Mouse (Mus musculus): ENCODE data around the gene Hdac1. TPM values are rescaled to one million over a fixed set of nuclear protein-coding genes. Genes with fewer than 3 reads are reported as not detected.

The Hdac1 gene
- polyA plus RNA-seq, 1 experiment, result 123 TPM

DNA sequence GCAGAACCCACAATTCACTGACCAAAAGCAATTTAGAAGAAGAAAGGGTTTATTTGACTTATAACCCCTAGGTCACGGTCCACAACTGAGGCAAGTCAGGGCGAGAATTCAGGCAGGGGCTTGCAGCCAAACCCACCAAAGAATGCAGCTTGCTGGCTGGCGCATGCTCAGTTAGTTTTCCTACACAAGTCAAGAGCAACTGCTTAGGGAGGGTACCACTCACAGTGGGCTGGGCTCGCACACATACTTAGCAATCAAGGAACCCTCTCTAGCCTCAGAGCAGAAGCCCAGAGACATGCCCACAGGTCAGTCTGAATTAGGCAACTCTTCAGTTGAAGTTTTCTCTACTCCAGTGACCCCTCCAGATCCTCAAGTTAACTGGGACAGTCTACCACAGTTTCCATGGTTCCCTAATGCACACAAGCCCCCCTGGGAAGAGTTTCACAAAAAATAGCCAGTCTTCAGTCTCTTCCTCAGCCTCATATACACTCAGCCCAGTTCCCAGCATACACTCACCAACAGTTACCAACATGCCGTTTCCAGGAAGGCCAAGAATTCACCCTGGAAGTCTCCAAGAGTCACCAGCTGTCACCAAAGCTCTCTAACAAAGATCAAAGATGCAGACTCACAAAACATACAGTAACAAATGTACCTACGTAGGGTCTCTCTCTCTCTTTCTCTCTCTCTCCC, 31.6 kb downstream of the Hdac1 start:
- TF ChIP-seq CTCF (IDR thresholded peaks at IDR 0.05; ENCODE audit: control insufficient read depth, insufficient read depth, insufficient replicate concordance, low read depth, low read length) (no peak), POLR2A (IDR thresholded peaks at IDR 0.05; ENCODE audit: control insufficient read depth, low read depth, low read length) (no peak)
- Histone ChIP-seq H3K27ac (ENCODE audit: control insufficient read depth, insufficient read depth, low read depth, low read length) (peak overlapping the region; percentile 55; the same call in 1 of the 2 replicates), H3K27me3 (ENCODE audit: control insufficient read depth, insufficient read depth, low read length) (no peaks in the 10 kb centered on the region), H3K4me1 (ENCODE audit: control insufficient read depth, insufficient read depth, low read length) (peaks cover 17% of the 10 kb centered on the region), H3K4me3 (ENCODE audit: control insufficient read depth, low read depth, low read length) (no peak overlapping the region), H3K36me3 (ENCODE audit: control insufficient read depth, insufficient read depth, low read length) (no peaks in the 10 kb centered on the region)

DNA sequence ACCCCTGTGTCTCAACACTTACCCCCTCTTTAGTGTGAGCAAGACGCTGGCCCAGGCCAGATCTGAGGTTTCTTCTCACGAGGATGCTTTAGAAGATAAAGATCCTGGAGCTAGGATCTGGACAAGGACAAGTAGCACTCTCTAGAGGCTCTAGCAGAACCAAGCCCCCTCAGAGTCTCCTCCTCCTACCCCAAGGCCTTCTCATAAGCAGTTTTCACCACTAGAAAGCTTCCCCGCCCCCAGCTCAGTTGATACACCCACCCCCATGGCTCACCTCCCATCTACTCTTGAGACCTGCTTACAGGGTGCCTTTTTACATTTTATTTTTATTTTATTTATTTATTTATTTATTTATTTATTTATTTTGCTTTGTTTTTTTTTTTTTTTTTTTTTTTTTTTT, 32.9 kb downstream of the Hdac1 start:
- peak overlapping the region; percentile 9; the same call in 1 of the 2 replicates for H3K27ac ChIP-seq (ENCODE audit: control insufficient read depth, insufficient read depth, low read depth, low read length)
- peaks cover 17% of the 10 kb centered on the region for H3K4me1 ChIP-seq (ENCODE audit: control insufficient read depth, insufficient read depth, low read length)

DNA sequence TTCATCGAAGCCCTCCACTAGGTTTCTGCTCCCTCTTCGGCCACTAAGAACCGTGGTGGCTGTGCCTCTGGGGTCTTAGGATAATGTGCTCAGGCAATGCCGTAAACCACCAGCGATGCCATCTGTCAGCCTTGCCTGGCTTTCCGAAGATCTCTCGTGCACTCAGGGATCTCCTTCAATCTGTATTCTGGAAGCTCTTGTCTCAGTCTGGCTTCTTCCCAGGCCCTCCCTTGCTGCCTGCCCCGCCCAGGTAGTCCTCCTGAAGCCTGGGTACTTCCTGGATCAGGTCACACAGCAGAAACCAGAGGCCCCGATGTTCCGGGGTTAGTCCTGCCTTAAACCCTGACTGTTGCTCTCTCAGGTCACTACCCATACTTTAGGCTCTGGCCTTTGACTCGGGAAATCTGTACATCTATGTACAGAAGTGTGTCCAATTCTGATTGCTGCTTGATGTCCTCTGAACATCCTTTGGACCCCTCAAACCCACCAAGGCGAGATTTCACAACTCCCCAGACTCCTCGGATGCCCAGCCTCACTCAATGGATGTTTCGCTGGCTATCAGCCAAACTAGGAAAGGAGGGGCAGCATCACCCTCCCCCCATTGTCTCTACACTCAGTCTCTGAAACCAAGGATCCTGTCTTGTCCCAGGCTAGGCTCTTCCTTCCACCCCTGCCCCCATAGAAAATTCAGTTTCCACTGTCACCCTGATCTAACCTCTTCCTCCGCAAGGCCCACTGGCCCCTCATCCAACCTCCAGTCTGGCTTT, 33.5 kb downstream of the Hdac1 start:
- Histone ChIP-seq H3K4me3 (ENCODE audit: control insufficient read depth, low read depth, low read length) (no peak overlapping the region), H3K4me1 (ENCODE audit: control insufficient read depth, insufficient read depth, low read length) (peaks cover 16% of the 10 kb centered on the region)

More for the DNA sequence above, 32.9 kb downstream of the Hdac1 start:
- Histone ChIP-seq H3K36me3 (ENCODE audit: control insufficient read depth, insufficient read depth, low read length) (no peaks in the 10 kb centered on the region), H3K27me3 (ENCODE audit: control insufficient read depth, insufficient read depth, low read length) (no peaks in the 10 kb centered on the region), H3K4me3 (ENCODE audit: control insufficient read depth, low read depth, low read length) (no peak overlapping the region)
- TF ChIP-seq POLR2A (IDR thresholded peaks at IDR 0.05; ENCODE audit: control insufficient read depth, low read depth, low read length) (no peak), CTCF (IDR thresholded peaks at IDR 0.05; ENCODE audit: control insufficient read depth, insufficient read depth, insufficient replicate concordance, low read depth, low read length) (no peak)

DNA sequence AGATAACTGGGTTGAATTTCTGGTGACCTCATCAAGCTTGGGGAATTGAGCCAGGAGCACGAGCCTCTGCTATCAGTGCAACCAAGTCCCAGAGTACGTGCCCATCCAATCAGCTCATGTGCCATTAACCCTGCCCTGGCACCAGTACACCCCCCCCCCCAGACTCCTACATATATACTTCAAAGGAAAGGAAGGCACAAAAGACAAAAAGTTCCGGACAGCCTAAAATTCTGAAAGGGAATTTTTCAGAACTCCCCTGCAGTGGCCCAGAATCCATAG, 34.3 kb downstream of the Hdac1 start:
- no peaks in the 10 kb centered on the region for H3K27me3 ChIP-seq (ENCODE audit: control insufficient read depth, insufficient read depth, low read length)
- no peaks in the 10 kb centered on the region for H3K36me3 ChIP-seq (ENCODE audit: control insufficient read depth, insufficient read depth, low read length)
- H3K27ac ChIP-seq (ENCODE audit: control insufficient read depth, insufficient read depth, low read depth, low read length), result peak overlapping the region; percentile 76
- H3K4me1 ChIP-seq (ENCODE audit: control insufficient read depth, insufficient read depth, low read length), result peaks cover 17% of the 10 kb centered on the region
- no peak for TF ChIP-seq POLR2A (IDR thresholded peaks at IDR 0.05; ENCODE audit: control insufficient read depth, low read depth, low read length)
- no peak for TF ChIP-seq CTCF (IDR thresholded peaks at IDR 0.05; ENCODE audit: control insufficient read depth, insufficient read depth, insufficient replicate concordance, low read depth, low read length)
- H3K4me3 ChIP-seq (ENCODE audit: control insufficient read depth, low read depth, low read length), result no peak overlapping the region

More for the DNA sequence above, 33.5 kb downstream of the Hdac1 start:
- no peak for TF ChIP-seq CTCF (IDR thresholded peaks at IDR 0.05; ENCODE audit: control insufficient read depth, insufficient read depth, insufficient replicate concordance, low read depth, low read length)
- Histone ChIP-seq H3K36me3 (ENCODE audit: control insufficient read depth, insufficient read depth, low read length) (no peaks in the 10 kb centered on the region), H3K27me3 (ENCODE audit: control insufficient read depth, insufficient read depth, low read length) (no peaks in the 10 kb centered on the region), H3K27ac (ENCODE audit: control insufficient read depth, insufficient read depth, low read depth, low read length) (peak overlapping the region; percentile 45)

DNA sequence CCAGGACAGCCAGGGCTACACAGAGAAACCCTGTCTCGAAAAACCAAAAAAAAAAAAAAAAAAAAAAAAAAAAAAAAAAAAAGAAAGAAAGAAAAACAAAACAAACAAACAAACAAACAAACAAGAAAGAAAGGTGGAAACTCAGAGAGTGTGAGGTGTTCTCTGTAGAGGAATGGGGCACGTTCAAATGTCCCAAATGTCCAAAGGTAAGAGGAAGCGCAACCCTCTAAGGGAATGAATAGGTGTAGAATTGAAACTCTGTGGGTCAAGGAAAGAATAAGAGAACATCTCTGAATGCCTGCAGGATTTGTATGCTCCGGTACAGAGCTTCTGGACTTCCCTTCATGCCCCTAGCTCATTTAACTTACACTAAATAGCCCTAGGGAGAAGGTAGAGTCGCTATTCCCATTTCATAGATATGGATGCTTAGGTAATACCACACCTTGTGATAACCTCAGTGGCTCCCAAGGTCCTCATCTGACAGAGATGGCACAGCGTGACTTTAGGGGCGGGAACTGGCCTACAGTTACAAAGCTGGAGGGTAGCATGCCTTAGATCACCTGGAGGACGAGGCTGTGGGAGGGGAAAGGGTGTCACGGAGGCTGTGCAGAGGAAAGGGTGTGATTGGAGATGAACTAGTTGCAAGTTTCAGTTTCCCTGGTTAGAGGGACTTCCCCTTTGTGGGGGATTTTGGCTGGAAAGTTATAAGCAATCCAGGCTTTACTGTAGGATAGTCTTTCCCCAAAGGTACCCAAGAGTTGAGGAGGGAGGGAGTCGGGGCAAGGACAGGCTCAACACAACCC, 34.9 kb downstream of the Hdac1 start:
- TF ChIP-seq POLR2A (IDR thresholded peaks at IDR 0.05; ENCODE audit: control insufficient read depth, low read depth, low read length), result no peak
- TF ChIP-seq CTCF (IDR thresholded peaks at IDR 0.05; ENCODE audit: control insufficient read depth, insufficient read depth, insufficient replicate concordance, low read depth, low read length), result no peak
- Histone ChIP-seq H3K36me3 (ENCODE audit: control insufficient read depth, insufficient read depth, low read length) (no peaks in the 10 kb centered on the region), H3K27ac (ENCODE audit: control insufficient read depth, insufficient read depth, low read depth, low read length) (peak overlapping the region; percentile 76; the same call in 1 of the 2 replicates), H3K27me3 (ENCODE audit: control insufficient read depth, insufficient read depth, low read length) (no peaks in the 10 kb centered on the region), H3K4me3 (ENCODE audit: control insufficient read depth, low read depth, low read length) (no peak overlapping the region), H3K4me1 (ENCODE audit: control insufficient read depth, insufficient read depth, low read length) (peaks cover 16% of the 10 kb centered on the region)

DNA sequence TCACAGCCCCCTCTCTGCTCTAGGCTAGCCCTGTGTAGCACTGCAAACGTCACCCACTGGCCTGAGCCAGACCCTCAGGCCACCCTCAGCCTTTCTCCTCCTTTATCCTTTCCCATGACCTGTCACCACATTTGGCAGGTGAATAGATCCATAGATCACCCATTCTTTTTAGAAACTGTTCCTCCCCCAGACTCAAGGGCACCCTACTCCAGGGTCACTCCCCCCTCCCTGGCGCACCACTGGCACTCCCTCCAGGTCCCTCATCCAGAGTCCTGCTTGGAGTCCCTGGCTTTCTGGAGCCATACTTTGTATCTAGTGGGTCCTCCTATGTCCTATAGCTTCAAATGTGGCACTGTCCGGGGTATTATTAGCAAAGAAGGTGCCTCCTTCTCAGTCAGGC, 37.0 kb downstream of the Hdac1 start:
- TF ChIP-seq CTCF (IDR thresholded peaks at IDR 0.05; ENCODE audit: control insufficient read depth, insufficient read depth, insufficient replicate concordance, low read depth, low read length), result no peak
- no peak for TF ChIP-seq POLR2A (IDR thresholded peaks at IDR 0.05; ENCODE audit: control insufficient read depth, low read depth, low read length)
- Histone ChIP-seq H3K27me3 (ENCODE audit: control insufficient read depth, insufficient read depth, low read length) (no peaks in the 10 kb centered on the region), H3K4me1 (ENCODE audit: control insufficient read depth, insufficient read depth, low read length) (peaks cover 19% of the 10 kb centered on the region), H3K27ac (ENCODE audit: control insufficient read depth, insufficient read depth, low read depth, low read length) (no peak overlapping the region), H3K4me3 (ENCODE audit: control insufficient read depth, low read depth, low read length) (no peak overlapping the region), H3K36me3 (ENCODE audit: control insufficient read depth, insufficient read depth, low read length) (no peaks in the 10 kb centered on the region)

DNA sequence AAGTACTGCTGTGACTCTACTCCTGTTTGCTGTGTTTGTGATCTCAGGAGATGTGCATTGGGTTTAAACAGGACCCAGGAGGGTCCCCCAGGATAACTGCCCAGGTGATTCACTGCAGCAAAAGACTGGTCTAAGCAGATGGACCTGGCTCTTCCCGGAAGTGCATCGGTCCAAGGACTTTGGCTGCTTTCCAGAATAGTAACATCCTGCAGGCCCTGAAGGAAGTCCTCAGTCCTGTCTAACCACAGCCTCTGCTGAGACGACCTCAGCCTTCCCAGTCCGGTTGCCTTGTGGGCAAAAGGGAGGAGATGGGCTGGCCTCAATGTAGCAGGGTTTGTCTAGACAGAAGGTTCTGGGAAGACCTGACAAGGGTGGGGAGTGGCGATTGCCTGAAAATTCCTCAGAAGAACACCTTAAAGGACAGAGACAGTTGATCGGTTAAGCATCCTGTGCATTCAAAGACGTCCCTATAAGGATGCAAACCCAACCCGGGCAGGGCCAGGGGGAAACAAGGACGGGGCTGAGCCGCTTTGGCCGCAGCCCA, 39.5 kb downstream of the Hdac1 start:
- no peaks in the 10 kb centered on the region for H3K36me3 ChIP-seq (ENCODE audit: control insufficient read depth, insufficient read depth, low read length)
- no peak overlapping the region for H3K4me3 ChIP-seq (ENCODE audit: control insufficient read depth, low read depth, low read length)
- H3K4me1 ChIP-seq (ENCODE audit: control insufficient read depth, insufficient read depth, low read length), result peaks cover 25% of the 10 kb centered on the region
- H3K27me3 ChIP-seq (ENCODE audit: control insufficient read depth, insufficient read depth, low read length), result no peaks in the 10 kb centered on the region
- TF ChIP-seq CTCF (IDR thresholded peaks at IDR 0.05; ENCODE audit: control insufficient read depth, insufficient read depth, insufficient replicate concordance, low read depth, low read length), result no peak
- TF ChIP-seq POLR2A (IDR thresholded peaks at IDR 0.05; ENCODE audit: control insufficient read depth, low read depth, low read length), result no peak
- no peak overlapping the region; the same call in 1 of the 2 replicates for H3K27ac ChIP-seq (ENCODE audit: control insufficient read depth, insufficient read depth, low read depth, low read length)
